Mouse (Mus musculus): ENCODE results near the gene Hnrnpll.

DNA sequence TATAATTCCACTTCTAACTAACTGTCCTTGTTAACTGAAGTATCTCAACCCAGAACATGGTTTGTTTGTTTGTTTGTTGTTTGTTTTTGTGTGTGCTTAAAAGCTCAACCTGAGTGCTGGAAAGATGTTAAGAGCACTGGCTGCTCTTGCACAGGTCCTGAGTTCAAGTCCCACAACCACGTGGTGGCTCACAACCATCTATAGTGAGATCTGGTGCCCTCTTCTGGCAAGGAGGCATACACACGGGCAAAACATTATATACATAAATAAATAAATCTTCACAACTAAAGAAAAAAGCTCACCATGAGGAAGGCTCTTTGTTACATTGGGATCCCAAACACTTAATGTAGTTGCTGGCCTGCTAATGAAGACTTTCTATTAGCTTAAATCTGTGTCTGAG is 41.6 kb downstream of the Hnrnpll start:
- TF ChIP-seq FLI1 (IDR thresholded peaks at IDR 0.05; ENCODE audit: low read length): no peak
- TF ChIP-seq GATA1 (IDR thresholded peaks at IDR 0.05; ENCODE audit: borderline replicate concordance, low read length): no peak

Measured in megakaryocyte, embryonic 14.5 days (primary cell).